Mouse (Mus musculus) cortical plate, adult 2 months (tissue): ENCODE data around the gene Adgre5.

ENCODE experiments used
- CTCF ChIP-seq: fragments of 200-500 bp; IDR thresholded peaks from 2 replicates; pipeline ENCODE4 v1.5.1; 2011; ENCODE audit warnings: mild to moderate bottlenecking, control low read depth, low read length; ENCODE audit not compliant: insufficient read depth; ENCODE audit errors: extremely low read depth
- POLR2A ChIP-seq: fragments of 200-500 bp; IDR thresholded peaks from 2 replicates; pipeline ENCODE4 v1.6.1; 2011; ENCODE audit warnings: mild to moderate bottlenecking, low read length, control low read depth; ENCODE audit not compliant: insufficient read depth; ENCODE audit errors: extremely low read depth

GRCm38 (mm10) chr8:83778051-83778450, 36.9 kb upstream of the Adgre5 start:
- TF ChIP-seq POLR2A = no peak
- TF ChIP-seq CTCF = no peak
